Mouse (Mus musculus) lung, embryonic 16.5 days (tissue): ENCODE measurements at regions not wholly inside any gene's neighbourhood (a gene's known extent, or its start where the extent isn't known, plus 50 kb on each side); places are given as distances from the start of the nearest gene placed in this dataset.
A peak's percentile ranks its signal among the peaks of the same experiment; 100 is the strongest.

Experiments used
- ATAC-seq: fragments of 200-750 bp; cut with Nextera tagmentation; 2 replicates; pipeline ENCODE4 v1.8.0; 2017; ENCODE audit warnings: low read depth, mild to moderate bottlenecking, moderate library complexity
- H3K27ac ChIP-seq: fragments of 300-500 bp; sonication (generic); 2 replicates; pipeline ENCODE4 v1.5.1; 2014; ENCODE audit warnings: mild to moderate bottlenecking, control low read depth, low read length
- H3K27me3 ChIP-seq: fragments of 300-500 bp; sonication (generic); 2 replicates; pipeline ENCODE4 v1.6.1; 2014; ENCODE audit warnings: low read depth, low read length, mixed read lengths; ENCODE audit not compliant: control insufficient read depth, insufficient read depth
- H3K36me3 ChIP-seq: fragments of 300-500 bp; sonication (generic); 2 replicates; pipeline ENCODE4 v1.6.1; 2014; ENCODE audit warnings: low read length; ENCODE audit not compliant: control insufficient read depth, insufficient read depth
- H3K4me1 ChIP-seq: fragments of 300-500 bp; sonication (generic); replicated peaks from 2 replicates; pipeline ENCODE4 v1.6.1; 2014; ENCODE audit warnings: low read length, mixed read lengths; ENCODE audit not compliant: control insufficient read depth, insufficient read depth
- H3K4me2 ChIP-seq: fragments of 300-500 bp; sonication (generic); 2 replicates; pipeline ENCODE4 v1.6.1; 2014; ENCODE audit warnings: low read depth, low read length, control low read depth
- H3K4me3 ChIP-seq: fragments of 300-500 bp; sonication (generic); 2 replicates; pipeline ENCODE4 v1.5.1; 2014; ENCODE audit warnings: mild to moderate bottlenecking, low read length, control low read depth
- H3K9ac ChIP-seq: fragments of 300-500 bp; sonication (generic); 2 replicates; pipeline ENCODE4 v1.6.1; 2014; ENCODE audit warnings: low read length, control low read depth
- H3K9me3 ChIP-seq: fragments of 300-500 bp; sonication (generic); 2 replicates; pipeline ENCODE4 v1.6.1; 2016; ENCODE audit warnings: low read length; ENCODE audit not compliant: control insufficient read depth
- WGBS: fragments of 180-500 bp; shearing (Covaris S2); extraction: QIAGEN DNeasy Blood & Tissue Kit; methylation state at CpG from one replicate; pipeline ENCODE4 v1.1.7; 2014; 5-methylcytosine and 5-hydroxymethylcytosine counted together

DNA sequence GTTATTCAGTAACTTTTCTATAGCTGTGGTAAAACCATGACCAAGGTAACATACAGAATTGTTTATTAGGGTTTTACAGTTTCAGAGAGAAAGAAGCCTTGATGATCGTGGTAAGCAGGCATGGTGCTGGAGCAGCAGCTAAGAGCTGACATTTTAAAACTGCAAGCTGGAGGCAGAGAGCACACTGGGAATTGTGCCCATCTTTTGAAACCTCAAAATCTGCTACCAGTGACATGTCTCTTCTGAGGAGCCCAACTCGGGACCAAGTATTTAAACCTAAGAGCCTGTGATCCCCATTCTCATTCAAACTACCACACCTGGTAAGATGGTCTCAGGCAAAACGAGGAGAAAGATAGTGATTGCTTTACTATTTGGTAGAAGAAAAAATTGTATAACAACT is 125.6 kb upstream of the Arpp21 start:
- H3K9me3 ChIP-seq: no peaks in the 10 kb centered on the region
- H3K36me3 ChIP-seq: no peaks in the 10 kb centered on the region
- no peak overlapping the region for H3K4me3 ChIP-seq
- H3K27me3 ChIP-seq: no peaks in the 10 kb centered on the region
- WGBS: 72% methylated on average over 3 of the region's 3 CpGs
- H3K27ac ChIP-seq: no peak overlapping the region
- no peak overlapping the region for H3K4me2 ChIP-seq
- H3K9ac ChIP-seq: no peak overlapping the region
- no peaks in the 10 kb centered on the region for H3K4me1 ChIP-seq
- ATAC-seq: no peak

DNA sequence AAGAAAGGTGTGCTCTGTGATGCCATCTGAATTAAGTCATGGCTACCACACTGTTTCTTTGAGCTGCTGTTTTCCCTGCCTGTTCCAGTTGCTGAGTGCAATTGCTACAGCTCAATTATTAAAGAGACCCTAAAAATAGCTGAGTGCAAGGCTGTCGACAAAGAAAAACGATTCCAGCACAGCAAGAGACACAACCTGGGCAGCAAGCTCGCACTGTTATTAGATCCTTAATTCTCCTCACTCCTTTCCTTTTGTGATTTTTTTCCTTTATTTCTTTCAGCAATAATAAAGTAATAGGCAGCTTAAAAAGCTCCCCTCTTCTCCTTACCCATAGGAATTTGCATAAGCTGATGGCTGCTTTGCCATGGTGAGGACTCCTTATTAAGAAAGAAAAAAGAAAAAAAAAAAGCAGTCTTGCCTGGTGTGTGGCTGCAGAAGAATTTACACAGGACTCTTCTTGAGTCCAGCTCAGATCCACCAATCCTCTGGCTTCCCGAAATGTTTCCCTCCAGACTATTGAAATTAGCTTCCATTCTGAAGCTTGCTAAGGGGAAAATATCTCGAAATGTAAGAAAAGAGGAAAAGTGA is 123.1 kb upstream of the Arpp21 start:
- no peak overlapping the region for H3K27ac ChIP-seq
- H3K9ac ChIP-seq: no peak overlapping the region
- no peaks in the 10 kb centered on the region for H3K9me3 ChIP-seq
- no peak overlapping the region for H3K4me3 ChIP-seq
- no peak overlapping the region for H3K4me2 ChIP-seq
- H3K27me3 ChIP-seq: no peaks in the 10 kb centered on the region
- ATAC-seq: no peak
- WGBS: 71% methylated on average over 5 of the region's 5 CpGs
- no peaks in the 10 kb centered on the region for H3K4me1 ChIP-seq
- H3K36me3 ChIP-seq: no peaks in the 10 kb centered on the region

DNA sequence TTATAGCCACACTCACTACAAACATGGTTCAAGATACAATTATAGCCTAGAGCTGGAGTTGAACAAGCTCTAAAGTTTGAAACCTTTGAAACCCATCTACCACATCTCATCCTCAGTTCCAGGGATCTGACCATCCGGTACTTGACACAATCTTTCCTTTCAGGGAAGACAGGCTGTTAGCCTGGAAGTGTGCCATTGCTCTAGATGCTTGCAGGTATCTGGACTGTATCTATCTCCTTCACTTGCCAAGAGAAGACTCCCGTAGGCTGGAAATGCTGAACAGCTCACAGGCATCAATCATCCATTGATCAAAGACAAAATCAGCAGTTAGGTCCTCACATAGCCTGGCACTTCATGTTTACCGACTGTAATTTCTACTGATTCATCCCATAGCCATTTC is 117.5 kb upstream of the Arpp21 start:
- H3K27me3 ChIP-seq: no peaks in the 10 kb centered on the region
- H3K36me3 ChIP-seq: no peaks in the 10 kb centered on the region
- no peaks in the 10 kb centered on the region for H3K4me1 ChIP-seq
- H3K9ac ChIP-seq: no peak overlapping the region
- H3K9me3 ChIP-seq: no peaks in the 10 kb centered on the region
- H3K4me3 ChIP-seq: no peak overlapping the region
- H3K27ac ChIP-seq: no peak overlapping the region
- H3K4me2 ChIP-seq: no peak overlapping the region
- WGBS: 57% methylated on average over 3 of the region's 3 CpGs
- ATAC-seq: no peak

DNA sequence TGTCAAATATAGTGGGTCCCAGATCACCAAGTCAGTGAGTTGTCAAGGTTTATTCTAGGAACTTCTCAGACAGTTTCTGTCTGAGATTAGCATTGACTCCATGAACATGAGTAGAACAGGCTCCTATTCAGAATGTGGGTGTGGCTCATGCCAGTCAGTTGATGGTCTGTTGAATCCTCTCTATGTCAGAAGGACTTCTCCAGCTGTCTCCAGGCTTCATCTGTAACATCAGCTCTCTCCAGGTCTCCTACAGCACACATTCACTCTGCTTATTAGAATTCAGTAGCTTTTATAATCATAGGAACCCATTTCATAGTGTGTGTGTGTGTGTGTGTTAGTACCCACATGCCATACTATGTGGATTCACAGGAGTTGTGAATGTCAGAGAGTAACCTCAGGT is 113.2 kb upstream of the Arpp21 start:
- ATAC-seq: no peak
- H3K27ac ChIP-seq: no peak overlapping the region
- no peak overlapping the region for H3K9ac ChIP-seq
- no peaks in the 10 kb centered on the region for H3K27me3 ChIP-seq
- no peak overlapping the region for H3K4me3 ChIP-seq
- H3K9me3 ChIP-seq: no peaks in the 10 kb centered on the region
- H3K4me1 ChIP-seq: no peaks in the 10 kb centered on the region
- no peaks in the 10 kb centered on the region for H3K36me3 ChIP-seq
- no peak overlapping the region for H3K4me2 ChIP-seq

DNA sequence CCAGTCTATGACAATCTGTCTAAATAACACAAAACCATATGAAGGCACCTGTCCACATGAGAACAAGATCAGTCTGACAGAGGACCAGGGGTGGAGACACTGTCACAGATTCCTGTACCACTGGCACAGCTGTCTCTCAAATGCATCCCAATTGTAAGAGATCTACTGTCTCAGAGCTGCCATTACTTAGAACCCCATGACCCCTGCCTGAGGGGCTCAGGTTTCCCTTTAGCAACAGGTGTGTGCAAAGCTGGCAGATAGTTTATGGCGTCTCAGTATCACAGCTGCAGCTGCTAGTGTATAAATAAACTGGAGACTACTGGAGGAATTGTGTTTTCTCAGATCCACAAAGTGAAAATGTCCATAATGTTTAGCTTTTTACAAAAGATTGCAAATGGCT is 109.1 kb upstream of the Arpp21 start:
- WGBS: 25% methylated on average over 1 of the region's 1 CpGs
- no peak for ATAC-seq
- Histone ChIP-seq H3K4me3 (no peak overlapping the region), H3K9me3 (no peaks in the 10 kb centered on the region), H3K9ac (no peak overlapping the region), H3K27me3 (no peaks in the 10 kb centered on the region), H3K4me2 (no peak overlapping the region), H3K27ac (no peak overlapping the region), H3K4me1 (no peaks in the 10 kb centered on the region), H3K36me3 (no peaks in the 10 kb centered on the region)

DNA sequence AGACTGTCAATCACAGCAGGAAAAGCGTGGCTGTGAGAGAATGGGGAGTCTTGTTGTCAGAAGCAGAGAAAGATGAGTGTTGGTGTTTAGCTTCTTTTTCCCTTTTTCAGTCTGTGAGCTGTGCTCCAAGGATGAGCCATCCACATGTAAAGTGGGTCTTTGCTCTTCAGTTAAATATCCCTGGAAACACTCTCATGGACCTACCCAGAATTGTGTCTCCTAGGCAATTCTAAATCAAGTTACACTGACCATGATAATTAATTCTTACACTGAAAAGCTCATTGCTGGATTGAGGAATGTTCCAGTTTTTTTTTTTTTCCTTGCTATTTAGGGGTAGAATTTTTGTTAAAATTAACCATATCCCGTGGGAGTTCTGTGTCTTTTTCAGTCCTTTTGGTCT is 104.6 kb upstream of the Arpp21 start:
- Histone ChIP-seq H3K9me3 (no peaks in the 10 kb centered on the region), H3K4me1 (no peaks in the 10 kb centered on the region), H3K36me3 (no peaks in the 10 kb centered on the region), H3K27ac (no peak overlapping the region), H3K9ac (no peak overlapping the region), H3K27me3 (no peaks in the 10 kb centered on the region), H3K4me2 (no peak overlapping the region), H3K4me3 (no peak overlapping the region)
- ATAC-seq: no peak
- 64% methylated on average over 2 of the region's 2 CpGs for WGBS

DNA sequence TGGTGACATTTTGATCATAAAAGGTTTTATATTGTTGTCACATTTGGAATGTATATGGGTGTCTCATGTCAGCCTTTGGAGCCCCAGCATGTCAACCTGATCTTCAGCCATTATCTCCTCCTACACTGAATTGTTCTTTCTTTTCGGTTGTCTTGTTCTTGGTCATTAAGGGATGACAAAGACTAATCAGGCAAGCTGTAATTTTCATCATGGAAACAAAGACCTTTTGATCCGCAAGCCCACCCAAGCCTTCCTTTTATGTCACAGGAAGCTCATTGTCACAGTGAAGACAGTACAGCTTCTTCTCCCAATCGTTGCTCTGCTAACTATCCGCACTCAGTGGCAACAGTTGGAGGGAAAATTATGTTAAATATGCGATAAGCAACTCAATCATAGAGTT is 84.3 kb upstream of the Arpp21 start:
- Histone ChIP-seq H3K9ac (no peak overlapping the region), H3K4me3 (no peak overlapping the region), H3K36me3 (no peaks in the 10 kb centered on the region), H3K4me1 (no peaks in the 10 kb centered on the region), H3K9me3 (no peaks in the 10 kb centered on the region), H3K27ac (no peak overlapping the region), H3K27me3 (no peaks in the 10 kb centered on the region), H3K4me2 (no peak overlapping the region)
- ATAC-seq: no peak
- WGBS: 82% methylated on average over 5 of the region's 5 CpGs

DNA sequence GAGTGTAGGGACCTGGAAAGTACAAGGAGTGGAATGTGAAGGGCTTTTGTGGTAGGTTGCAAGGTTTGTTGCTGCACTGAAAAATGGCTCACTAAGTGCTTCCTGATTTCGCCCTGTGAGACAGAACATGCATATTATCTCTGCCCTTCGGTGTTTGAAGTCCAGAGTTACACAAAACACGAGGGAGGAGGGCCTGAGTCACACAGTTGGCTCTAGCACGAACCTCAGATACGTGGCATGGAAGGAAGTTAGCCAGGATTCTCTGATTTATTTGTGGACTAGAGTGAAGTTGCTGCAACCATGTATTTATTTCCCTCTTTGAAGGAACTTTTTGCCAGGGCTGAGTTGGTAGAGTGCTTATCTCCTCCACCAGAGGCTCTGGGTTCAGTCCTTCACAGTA is 73.2 kb upstream of the Arpp21 start:
- Histone ChIP-seq H3K27me3 (no peaks in the 10 kb centered on the region), H3K27ac (no peak overlapping the region), H3K36me3 (no peaks in the 10 kb centered on the region), H3K9me3 (no peaks in the 10 kb centered on the region), H3K9ac (no peak overlapping the region), H3K4me1 (no peaks in the 10 kb centered on the region), H3K4me2 (no peak overlapping the region), H3K4me3 (no peak overlapping the region)
- 26% methylated on average over 5 of the region's 5 CpGs for WGBS
- ATAC-seq: peak; percentile 51; the same call in 1 of the 2 replicates

DNA sequence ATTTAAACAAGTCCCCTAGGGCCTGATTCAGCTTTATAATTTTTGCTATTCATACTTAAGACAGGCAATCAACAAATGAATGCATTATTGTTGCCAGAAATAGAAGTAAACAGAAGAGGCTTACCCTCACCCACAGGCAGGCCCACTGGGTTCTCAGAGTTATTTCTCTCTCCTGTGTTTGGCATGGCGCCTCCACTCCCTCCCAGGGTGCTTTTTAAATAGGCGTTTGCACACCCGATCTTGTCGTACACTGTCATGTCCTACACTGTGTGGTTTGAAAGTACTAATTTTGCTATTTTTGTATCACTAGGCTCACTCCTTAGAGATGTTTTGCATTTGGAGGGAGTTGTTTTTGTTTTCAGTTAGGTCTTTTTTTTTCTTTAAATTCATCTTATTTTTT is 72.1 kb upstream of the Arpp21 start:
- no peak overlapping the region for H3K9ac ChIP-seq
- H3K4me3 ChIP-seq: no peak overlapping the region
- H3K9me3 ChIP-seq: no peaks in the 10 kb centered on the region
- no peaks in the 10 kb centered on the region for H3K36me3 ChIP-seq
- H3K4me1 ChIP-seq: no peaks in the 10 kb centered on the region
- H3K27me3 ChIP-seq: no peaks in the 10 kb centered on the region
- no peak overlapping the region for H3K27ac ChIP-seq
- 68% methylated on average over 4 of the region's 4 CpGs for WGBS
- no peak for ATAC-seq
- H3K4me2 ChIP-seq: no peak overlapping the region

DNA sequence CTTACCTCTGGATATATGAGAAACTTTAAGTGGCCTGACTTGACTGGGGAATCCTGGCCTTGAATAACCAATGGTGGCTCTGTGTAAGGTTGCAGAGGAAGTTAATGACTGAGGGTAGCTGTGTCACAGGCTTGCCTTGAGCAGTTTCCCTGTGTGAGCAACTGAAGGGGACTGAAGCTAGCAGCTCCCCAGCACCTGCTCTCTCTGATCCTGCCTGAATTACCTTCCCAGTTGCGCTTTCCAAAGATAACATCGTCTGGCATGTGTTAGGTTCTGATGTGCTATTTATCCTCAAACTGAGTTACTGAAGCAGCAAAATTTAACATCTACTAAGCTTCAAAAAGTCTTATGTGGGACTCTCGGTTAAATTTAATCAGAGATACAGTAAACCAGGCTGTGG is 56.1 kb upstream of the Arpp21 start:
- H3K4me1 ChIP-seq: no peaks in the 10 kb centered on the region
- H3K27me3 ChIP-seq: no peaks in the 10 kb centered on the region
- H3K4me2 ChIP-seq: no peak overlapping the region
- ATAC-seq: no peak
- 68% methylated on average over 3 of the region's 3 CpGs for WGBS
- no peak overlapping the region for H3K9ac ChIP-seq
- no peaks in the 10 kb centered on the region for H3K36me3 ChIP-seq
- H3K27ac ChIP-seq: no peak overlapping the region
- no peaks in the 10 kb centered on the region for H3K9me3 ChIP-seq
- H3K4me3 ChIP-seq: no peak overlapping the region
